Mouse (Mus musculus): ENCODE data around the gene Pxylp1.

DNA sequence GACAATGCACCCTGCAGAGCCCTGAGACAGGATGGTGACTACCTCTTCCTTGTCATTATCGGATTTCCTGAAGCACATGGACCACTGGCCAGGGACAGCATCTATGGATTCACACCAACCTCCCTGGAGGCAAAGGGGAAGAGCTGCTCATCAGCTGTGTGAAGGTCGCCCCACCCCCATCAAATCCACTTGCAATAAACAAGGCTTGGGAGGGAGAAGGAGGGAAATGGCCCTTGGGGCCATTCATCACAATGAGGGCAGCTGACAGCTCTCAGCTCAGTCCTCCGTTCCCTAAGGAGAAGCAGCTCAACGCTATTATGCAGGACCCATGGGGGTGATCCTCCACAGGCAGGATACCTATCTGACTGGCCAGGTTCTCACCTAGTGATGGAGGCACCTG lies 14.0 kb downstream of the Pxylp1 start:
- TF ChIP-seq CTCF (IDR thresholded peaks at IDR 0.05; ENCODE audit: extremely low read depth, insufficient read depth, insufficient read length, insufficient replicate concordance) (no peak), POLR2A (IDR thresholded peaks at IDR 0.05; ENCODE audit: low read depth, low read length) (no peak)

Measured in spleen, adult 2 months (tissue).